In the genomic region with DNA sequence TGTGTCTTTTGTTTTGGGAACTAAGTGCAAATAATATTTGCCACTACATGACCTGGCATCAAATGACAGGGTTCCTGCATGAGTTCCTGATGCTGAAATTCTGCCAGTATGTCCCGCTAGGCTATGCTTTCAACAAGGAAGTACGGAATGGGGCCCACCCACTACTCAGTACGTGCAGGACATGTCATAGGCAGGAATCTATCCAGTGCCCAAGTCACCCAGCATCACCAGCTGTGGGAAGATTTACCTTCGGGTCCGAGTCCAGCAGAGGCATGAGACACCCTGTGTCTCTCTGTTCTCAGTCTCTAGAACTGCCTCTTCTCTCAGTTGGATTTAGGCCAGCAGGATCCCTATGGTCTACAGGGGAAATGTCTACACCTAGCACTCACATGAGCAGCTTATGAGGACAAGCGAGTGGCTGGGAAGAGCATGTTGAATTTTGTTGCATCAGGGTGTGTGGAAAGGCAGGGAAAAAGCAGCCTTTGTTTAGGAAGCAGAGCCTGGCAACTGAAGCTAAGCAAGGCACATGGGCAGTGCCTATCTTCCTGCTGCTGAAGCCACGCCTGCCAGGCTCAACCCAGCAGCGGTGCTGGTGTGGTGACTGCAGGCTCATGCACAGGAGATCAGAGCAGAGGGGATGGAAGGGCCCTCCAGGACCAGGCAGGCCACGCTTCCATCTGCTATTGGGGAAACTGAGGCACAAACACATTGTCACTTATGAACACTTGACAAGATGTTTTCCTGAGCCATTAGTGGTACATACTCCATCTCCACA, we compare ENCODE assay signal across 15 mouse cellular contexts. TPM values are rescaled to one million over a fixed set of nuclear protein-coding genes. Genes with fewer than 3 reads are reported as not detected.
DNase-seq lines count a peak whose midpoint lies in the region; ATAC-seq lines count a peak whose summit lies in the region.
"Had no signal": no experiment of that assay in that cellular context is flagged by ENCODE, and none has a peak within 500 bp of the region (broad histone marks: within the 10 kb centered on the region; RNA-seq: fewer than 3 reads in every experiment).

No protein-coding gene starts in this region.

- intact Hi-C loops in left cerebral cortex, postnatal 10 days (cut with DNase I) = no loop called here

- no peak overlapping the region for H3K27ac ChIP-seq in midbrain, embryonic 10.5 days (replicated peaks)
- H3K27ac ChIP-seq: heart, embryonic 15.5 days; intestine, embryonic 15.5 days had no signal

- ATAC-seq in erythroid progenitor cell, adult 5-6 weeks (replicated peaks; ENCODE audit: low FRiP score, poor library complexity, severe bottlenecking) = peak; percentile 82
- ATAC-seq: forebrain, embryonic 14.5 days; intestine, embryonic 15.5 days had no signal

- 87% methylated on average over 9 of the region's 9 CpGs for whole genome bisulfite sequencing in midbrain, embryonic 10.5 days

- H3K27me3 ChIP-seq in midbrain, embryonic 10.5 days (ENCODE audit: low read depth, poor library complexity, severe bottlenecking) = no peaks in the 10 kb centered on the region
- H3K27me3 ChIP-seq: heart, embryonic 15.5 days; intestine, embryonic 15.5 days had no signal

- H3K36me3 ChIP-seq in midbrain, embryonic 10.5 days = no peaks in the 10 kb centered on the region
- H3K36me3 ChIP-seq: heart, embryonic 15.5 days; intestine, embryonic 15.5 days had no signal

- peak; percentile 88 for DNase-seq in heart, adult 11 months
- no peak for DNase-seq in heart, adult 18-20 months
- peak; percentile 20 for DNase-seq in 3134 (ENCODE audit: extremely low read depth, insufficient read length, low spot score)
- peak; percentile 20 for DNase-seq in lung, postnatal 25 days (ENCODE audit: low spot score)
- no peak for DNase-seq in natural killer cell, adult 2 months (ENCODE audit: low spot score in 2 of 2)
- DNase-seq in left cerebral cortex, postnatal 10 days (ENCODE audit: extremely low spot score in 1 of 2, low spot score in 2 of 2) = no peak
- DNase-seq in midbrain, embryonic 10.5 days (ENCODE audit: low spot score) = no peak
- DNase-seq: adrenal gland, postnatal 10 days; B cell, adult 2 months; cerebellum, postnatal 10 days; kidney, postnatal 25 days had no signal

- no peaks in the 10 kb centered on the region for H3K9me3 ChIP-seq in midbrain, embryonic 10.5 days (replicated peaks)
- H3K9me3 ChIP-seq: heart, embryonic 15.5 days; intestine, embryonic 15.5 days had no signal

- peaks cover 7% of the 10 kb centered on the region; the same call in 1 of the 2 replicates for H3K4me1 ChIP-seq in midbrain, embryonic 10.5 days

- no peak overlapping the region for H3K4me3 ChIP-seq in midbrain, embryonic 10.5 days
- H3K4me3 ChIP-seq: heart, embryonic 15.5 days; intestine, embryonic 15.5 days had no signal

RNA-seq across cellular contexts. Expression of a gene that starts 59.2 kb away (rescaled TPM):
- total RNA-seq in heart, adult 18-20 months (2021) = 10 to 100 TPM; 16.9 to 17.0 TPM
- 3.8 and 6.8 TPM in 2 replicates for total RNA-seq in erythroid progenitor cell, adult 5-6 weeks (2015; ENCODE audit: low replicate concordance)
- total RNA-seq in erythroid progenitor cell, adult 5-6 weeks (2017; ENCODE audit: low replicate concordance) = 3.6 and 7.3 TPM in 2 replicates
- 10 to 100 TPM; 23.2 to 24.7 TPM for total RNA-seq in left cerebral cortex, postnatal 10 days (2021)
- 9.2 and 9.7 TPM in 2 replicates for polyA plus RNA-seq in midbrain, embryonic 10.5 days (2016; fragmentation: Nextera tagmentation; extraction: Ambion mirVana)

Comparison
In these comparisons a context has a peak if more than half of its experiments do, and no peak if none do; other contexts are left out.
1. DNase-seq: peak in heart, adult 11 months (single experiment), 3134 (single experiment) and lung, postnatal 25 days (single experiment); none in heart, adult 18-20 months (0 of 2), natural killer cell, adult 2 months (0 of 2), left cerebral cortex, postnatal 10 days (0 of 2) and midbrain, embryonic 10.5 days (single experiment).